In genomic region chr6:52171331-52171730, GRCm38 (mm10) we compare ENCODE assay signal across 9 mouse cellular contexts. TPM values are rescaled to one million over a fixed set of nuclear protein-coding genes. Genes with fewer than 3 reads are reported as not detected.
DNase-seq lines count a peak whose midpoint lies in the region; ATAC-seq and TF ChIP-seq lines count a peak whose summit lies in the region.
"Had no signal": no experiment of that assay in that cellular context is flagged by ENCODE, and none has a peak within 500 bp of the region (broad histone marks: within the 10 kb centered on the region; RNA-seq: fewer than 3 reads in every experiment).

No protein-coding gene starts in this region.

- peak overlapping the region; percentile 30; the same call in 1 of the 2 replicates for H3K27ac ChIP-seq in embryonic facial prominence, embryonic 10.5 days (replicated peaks)
- peak overlapping the region; percentile 85 for H3K27ac ChIP-seq in kidney, postnatal 0 days
- peak overlapping the region; percentile 93 for H3K27ac ChIP-seq in neural tube, embryonic 14.5 days (ENCODE audit: low read depth, low read length)

- 2% methylated on average over 4 of the region's 4 CpGs for WGBS in embryonic facial prominence, embryonic 10.5 days
- 19% methylated on average over 4 of the region's 4 CpGs for WGBS in kidney, postnatal 0 days
- 1% methylated on average over 4 of the region's 4 CpGs for WGBS in neural tube, embryonic 14.5 days

- no peaks in the 10 kb centered on the region for H3K36me3 ChIP-seq in embryonic facial prominence, embryonic 10.5 days (replicated peaks)
- H3K36me3 ChIP-seq in kidney, postnatal 0 days (ENCODE audit: insufficient read depth, low read length), result no peaks in the 10 kb centered on the region
- H3K36me3 ChIP-seq in neural tube, embryonic 14.5 days (ENCODE audit: control insufficient read depth, insufficient read depth, low read length), result peaks cover 7% of the 10 kb centered on the region; the same call in 1 of the 2 replicates

- no peak for ATAC-seq in kidney, postnatal 0 days (replicated peaks; ENCODE audit: low FRiP score, low read depth)
- ATAC-seq in neural tube, embryonic 14.5 days (ENCODE audit: low read depth), result no peak
- ATAC-seq in erythroblast, adult 5-6 weeks (replicated peaks; ENCODE audit: low FRiP score, poor library complexity, severe bottlenecking), result no peak
- ATAC-seq: inflammation-experienced regulatory T-cells, adult 6 months had no signal

- peak; percentile 10 for DNase-seq in kidney, adult 9 months
- DNase-seq in kidney, postnatal 36 days, result no peak
- peak; percentile 73 for DNase-seq in embryonic facial prominence, embryonic 10.5 days (ENCODE audit: low spot score)
- peak; percentile 73 for DNase-seq in kidney, postnatal 0 days (ENCODE audit: low spot score)
- DNase-seq in natural killer cell, adult 2 months (ENCODE audit: low spot score in 2 of 2), result no peak
- no peak for DNase-seq in Muller cell, postnatal 12 days (ENCODE audit: inconsistent ontology term)

- H3K4me1 ChIP-seq in embryonic facial prominence, embryonic 10.5 days, result peaks cover 40% of the 10 kb centered on the region
- peaks cover 44% of the 10 kb centered on the region for H3K4me1 ChIP-seq in kidney, postnatal 0 days (replicated peaks; ENCODE audit: insufficient read depth, low read length)
- peaks cover 85% of the 10 kb centered on the region for H3K4me1 ChIP-seq in neural tube, embryonic 14.5 days (ENCODE audit: control insufficient read depth, insufficient read depth, low read length)

- H3K4me3 ChIP-seq in embryonic facial prominence, embryonic 10.5 days, result peak overlapping the region; percentile 78
- H3K4me3 ChIP-seq in kidney, postnatal 0 days (replicated peaks; ENCODE audit: low read depth, low read length), result no peak overlapping the region
- H3K4me3 ChIP-seq in neural tube, embryonic 14.5 days (ENCODE audit: low read depth, low read length), result no peak overlapping the region

- TF ChIP-seq CTCF in kidney, postnatal 0 days (IDR thresholded peaks at IDR 0.05; ENCODE audit: low read depth), result no peak

- 0 out of 2 replicates have a peak overlapping the region, but pooled peaks have one; percentile 36 for H3K4me2 ChIP-seq in kidney, postnatal 0 days (ENCODE audit: low read length)
- H3K4me2 ChIP-seq in neural tube, embryonic 14.5 days (ENCODE audit: low read depth, low read length), result peak overlapping the region; percentile 65; the same call in 1 of the 2 replicates

- H3K9ac ChIP-seq in kidney, postnatal 0 days (ENCODE audit: low read depth, low read length), result no peak overlapping the region
- peak overlapping the region; percentile 33; the same call in 1 of the 2 replicates for H3K9ac ChIP-seq in neural tube, embryonic 14.5 days (replicated peaks; ENCODE audit: low read depth, low read length)

- H3K27me3 ChIP-seq in embryonic facial prominence, embryonic 10.5 days (replicated peaks; ENCODE audit: low read depth, poor library complexity, severe bottlenecking), result peaks cover 100% of the 10 kb centered on the region
- H3K27me3 ChIP-seq in kidney, postnatal 0 days (ENCODE audit: insufficient read depth, low read length), result no peaks in the 10 kb centered on the region
- no peaks in the 10 kb centered on the region for H3K27me3 ChIP-seq in neural tube, embryonic 14.5 days (ENCODE audit: control insufficient read depth, insufficient read depth, low read length)

- H3K9me3 ChIP-seq in embryonic facial prominence, embryonic 10.5 days, result no peaks in the 10 kb centered on the region
- H3K9me3 ChIP-seq in kidney, postnatal 0 days (replicated peaks; ENCODE audit: low read length), result no peaks in the 10 kb centered on the region
- H3K9me3 ChIP-seq in neural tube, embryonic 14.5 days (ENCODE audit: control insufficient read depth, low read length), result no peaks in the 10 kb centered on the region

RNA-seq across cellular contexts. Expression of gene 5730596B20Rik, which starts 6.0 kb away (rescaled TPM):
- 0.12 and 0.64 TPM in 2 replicates for polyA plus RNA-seq in embryonic facial prominence, embryonic 10.5 days (2016; fragmentation: Nextera tagmentation; extraction: Ambion mirVana)
- 1.3 TPM in 2 replicates for polyA plus RNA-seq in kidney, postnatal 0 days (2015; fragmentation: Nextera tagmentation; extraction: Ambion mirVana)
- polyA plus RNA-seq in neural tube, embryonic 14.5 days (2014; fragmentation: Nextera tagmentation; extraction: Ambion mirVana), result 1.8 and 2.2 TPM in 2 replicates
- not detected in 2 replicates for total RNA-seq in erythroblast, adult 5-6 weeks (2015; ENCODE audit: low replicate concordance)
- not detected in 2 replicates for total RNA-seq in erythroblast, adult 5-6 weeks (2017; ENCODE audit: low replicate concordance)
- polyA plus RNA-seq: inflammation-experienced regulatory T-cells, adult 6 months had no signal

RNA-seq across cellular contexts. Expression of gene Hoxa2, which starts 6.7 kb away (rescaled TPM):
- polyA plus RNA-seq in embryonic facial prominence, embryonic 10.5 days (2016; fragmentation: Nextera tagmentation; extraction: Ambion mirVana), result 8.7 and 16.7 TPM in 2 replicates
- 2.3 and 2.4 TPM in 2 replicates for polyA plus RNA-seq in kidney, postnatal 0 days (2015; fragmentation: Nextera tagmentation; extraction: Ambion mirVana)
- 7.0 and 8.8 TPM in 2 replicates for polyA plus RNA-seq in neural tube, embryonic 14.5 days (2014; fragmentation: Nextera tagmentation; extraction: Ambion mirVana)
- total RNA-seq in erythroblast, adult 5-6 weeks (2015; ENCODE audit: low replicate concordance), result not detected in 2 replicates
- total RNA-seq in erythroblast, adult 5-6 weeks (2017; ENCODE audit: low replicate concordance), result not detected in 2 replicates
- polyA plus RNA-seq: inflammation-experienced regulatory T-cells, adult 6 months had no signal

RNA-seq across cellular contexts. Expression of gene Hoxa1, which starts 13.2 kb away (rescaled TPM):
- polyA plus RNA-seq in embryonic facial prominence, embryonic 10.5 days (2016; fragmentation: Nextera tagmentation; extraction: Ambion mirVana), result 0.57 and 0.62 TPM in 2 replicates
- 0.33 and 0.64 TPM in 2 replicates for polyA plus RNA-seq in kidney, postnatal 0 days (2015; fragmentation: Nextera tagmentation; extraction: Ambion mirVana)
- 0.76 and 0.92 TPM in 2 replicates for polyA plus RNA-seq in neural tube, embryonic 14.5 days (2014; fragmentation: Nextera tagmentation; extraction: Ambion mirVana)
- total RNA-seq in erythroblast, adult 5-6 weeks (2015; ENCODE audit: low replicate concordance), result not detected in 2 replicates
- total RNA-seq in erythroblast, adult 5-6 weeks (2017; ENCODE audit: low replicate concordance), result not detected in 2 replicates
- polyA plus RNA-seq: inflammation-experienced regulatory T-cells, adult 6 months had no signal

RNA-seq across cellular contexts. Expression of gene Hoxa4, which starts 20.2 kb away (rescaled TPM):
- 0.09 TPM in 1 of 2 replicates, not detected in the other for polyA plus RNA-seq in embryonic facial prominence, embryonic 10.5 days (2016; fragmentation: Nextera tagmentation; extraction: Ambion mirVana)
- 1.6 and 2.2 TPM in 2 replicates for polyA plus RNA-seq in kidney, postnatal 0 days (2015; fragmentation: Nextera tagmentation; extraction: Ambion mirVana)
- 1.6 and 2.7 TPM in 2 replicates for polyA plus RNA-seq in neural tube, embryonic 14.5 days (2014; fragmentation: Nextera tagmentation; extraction: Ambion mirVana)
- not detected in 2 replicates for total RNA-seq in erythroblast, adult 5-6 weeks (2015; ENCODE audit: low replicate concordance)
- 0.34 TPM in 1 of 2 replicates, not detected in the other for total RNA-seq in erythroblast, adult 5-6 weeks (2017; ENCODE audit: low replicate concordance)
- polyA plus RNA-seq: inflammation-experienced regulatory T-cells, adult 6 months had no signal

RNA-seq across cellular contexts. Expression of gene Hoxa5, which starts 33.1 kb away (rescaled TPM):
- polyA plus RNA-seq in embryonic facial prominence, embryonic 10.5 days (2016; fragmentation: Nextera tagmentation; extraction: Ambion mirVana), result 0.23 TPM in 1 of 2 replicates, not detected in the other
- polyA plus RNA-seq in kidney, postnatal 0 days (2015; fragmentation: Nextera tagmentation; extraction: Ambion mirVana), result 9.7 and 10.4 TPM in 2 replicates
- 20.9 and 30.6 TPM in 2 replicates for polyA plus RNA-seq in neural tube, embryonic 14.5 days (2014; fragmentation: Nextera tagmentation; extraction: Ambion mirVana)
- not detected in 2 replicates for total RNA-seq in erythroblast, adult 5-6 weeks (2015; ENCODE audit: low replicate concordance)
- 0.17 and 0.56 TPM in 2 replicates for total RNA-seq in erythroblast, adult 5-6 weeks (2017; ENCODE audit: low replicate concordance)
- polyA plus RNA-seq: inflammation-experienced regulatory T-cells, adult 6 months had no signal

Comparison
In these comparisons a context has a peak if more than half of its experiments do, and no peak if none do; other contexts are left out.
1. DNase-seq: peak in kidney, adult 9 months (single experiment), embryonic facial prominence, embryonic 10.5 days (single experiment) and kidney, postnatal 0 days (single experiment); none in kidney, postnatal 36 days (0 of 2), natural killer cell, adult 2 months (0 of 2) and Muller cell, postnatal 12 days (single experiment).
2. H3K27ac ChIP-seq: peak in every context shown above with its lines; median percentile 93 in neural tube, embryonic 14.5 days; 85 in kidney, postnatal 0 days; 30 in embryonic facial prominence, embryonic 10.5 days.